Mouse (Mus musculus): ENCODE measurements around the gene Cfap65. TPM values are rescaled to one million over a fixed set of nuclear protein-coding genes. Genes with fewer than 3 reads are reported as not detected.

Gene Cfap65
- polyA plus RNA-seq (2016; fragmentation: Nextera tagmentation; extraction: Ambion mirVana) = 0.24 and 0.55 TPM in 2 replicates

- WGBS = 1% methylated on average over 18 of the region's 18 CpGs
- no peak for ATAC-seq (ENCODE audit: low FRiP score)
Measured at GRCm38 (mm10) chr1:74935402-74935801, at the start of gene Cfap65. TSS of gene Cfap65 (minus strand) at chr1:74935599.

GRCm38 (mm10) chr1:74977001-74977400 lies 41.6 kb upstream of the Cfap65 start:
- no peak for ATAC-seq (ENCODE audit: low FRiP score)
- H3K9ac ChIP-seq = no peak overlapping the region
- no peaks in the 10 kb centered on the region for H3K9me3 ChIP-seq
- no peak overlapping the region for H3K27ac ChIP-seq
- WGBS = 88% methylated on average over 8 of the region's 8 CpGs
- peaks cover 9% of the 10 kb centered on the region for H3K4me1 ChIP-seq
- no peaks in the 10 kb centered on the region for H3K27me3 ChIP-seq
- no peak overlapping the region for H3K4me2 ChIP-seq
- H3K4me3 ChIP-seq (replicated peaks) = no peak overlapping the region
- no peaks in the 10 kb centered on the region for H3K36me3 ChIP-seq (replicated peaks)

More at GRCm38 (mm10) chr1:74935402-74935801, at the start of gene Cfap65:
- Histone ChIP-seq H3K4me2 (peak within 1 kb of the TSS; percentile 57), H3K27ac (no peak within 1 kb of the TSS), H3K4me1 (no peaks in the 10 kb centered on the region), H3K4me3 (replicated peaks) (peak within 1 kb of the TSS; percentile 35), H3K9ac (0 out of 2 replicates have a peak within 1 kb of the TSS, but pooled peaks have one; percentile 9), H3K9me3 (no peaks in the 10 kb centered on the region), H3K27me3 (peaks cover 58% of the 10 kb centered on the region), H3K36me3 (replicated peaks) (no peaks in the 10 kb centered on the region)

GRCm38 (mm10) chr1:74975936-74976335 lies 40.5 kb upstream of the Cfap65 start:
- 95% methylated on average over 1 of the region's 1 CpGs for WGBS
- ATAC-seq (ENCODE audit: low FRiP score) = no peak

GRCm38 (mm10) chr1:74973590-74973989 lies 38.2 kb upstream of the Cfap65 start:
- 85% methylated on average over 6 of the region's 6 CpGs for WGBS
- no peak overlapping the region for H3K27ac ChIP-seq
- no peak overlapping the region for H3K4me2 ChIP-seq
- H3K36me3 ChIP-seq (replicated peaks) = no peaks in the 10 kb centered on the region
- H3K4me1 ChIP-seq = peaks cover 12% of the 10 kb centered on the region
- ATAC-seq (ENCODE audit: low FRiP score) = no peak
- H3K27me3 ChIP-seq = no peaks in the 10 kb centered on the region
- H3K4me3 ChIP-seq (replicated peaks) = no peak overlapping the region
- no peak overlapping the region for H3K9ac ChIP-seq
- no peaks in the 10 kb centered on the region for H3K9me3 ChIP-seq

More at GRCm38 (mm10) chr1:74975936-74976335, 40.5 kb upstream of the Cfap65 start:
- Histone ChIP-seq H3K4me3 (replicated peaks) (no peak overlapping the region), H3K9me3 (no peaks in the 10 kb centered on the region), H3K4me1 (peaks cover 14% of the 10 kb centered on the region), H3K27me3 (no peaks in the 10 kb centered on the region), H3K9ac (no peak overlapping the region), H3K4me2 (no peak overlapping the region), H3K27ac (no peak overlapping the region), H3K36me3 (replicated peaks) (no peaks in the 10 kb centered on the region)

GRCm38 (mm10) chr1:74971353-74972050 lies 36.1 kb upstream of the Cfap65 start:
- WGBS = 63% methylated on average over 4 of the region's 4 CpGs
- no peak overlapping the region for H3K27ac ChIP-seq

DNA sequence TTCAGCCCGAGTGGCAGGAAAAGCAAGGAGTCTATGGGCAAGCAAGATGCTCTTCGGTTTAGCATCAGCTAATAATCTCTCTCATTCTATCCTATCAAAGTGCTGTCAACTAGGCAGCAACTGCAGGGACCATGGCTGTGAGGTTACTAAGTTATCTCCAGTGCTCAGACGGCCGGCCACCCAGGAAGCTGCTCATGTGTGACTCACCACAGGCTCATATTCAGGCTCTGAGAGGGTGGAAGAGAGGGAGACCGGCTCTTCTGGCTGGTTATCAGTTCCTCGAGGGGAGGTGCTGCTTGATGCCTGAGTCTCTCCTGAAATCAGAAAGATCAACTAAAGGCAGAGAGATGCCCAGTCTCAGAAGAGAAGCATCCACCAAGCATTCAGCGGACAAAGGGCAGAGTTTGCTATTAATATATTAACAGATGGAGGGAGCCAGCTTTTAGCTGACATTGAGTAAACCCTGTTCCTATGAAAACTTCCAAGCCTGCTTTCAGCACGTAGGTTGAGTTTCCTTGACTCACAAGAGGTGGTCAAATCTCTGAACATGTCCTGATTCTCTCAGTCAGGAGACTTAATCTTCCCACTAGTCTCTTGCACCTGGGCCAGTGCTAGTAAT lies 32.7 kb upstream of the Cfap65 start:
- no peak overlapping the region for H3K4me2 ChIP-seq
- H3K27me3 ChIP-seq = peaks cover 4% of the 10 kb centered on the region
- no peak overlapping the region for H3K27ac ChIP-seq
- H3K4me1 ChIP-seq = peaks cover 13% of the 10 kb centered on the region; the same call in 1 of the 2 replicates
- WGBS = 82% methylated on average over 8 of the region's 8 CpGs
- H3K4me3 ChIP-seq (replicated peaks) = no peak overlapping the region
- no peaks in the 10 kb centered on the region for H3K9me3 ChIP-seq
- ATAC-seq (ENCODE audit: low FRiP score) = no peak
- no peak overlapping the region for H3K9ac ChIP-seq
- H3K36me3 ChIP-seq (replicated peaks) = no peaks in the 10 kb centered on the region

More at GRCm38 (mm10) chr1:74971353-74972050, 36.1 kb upstream of the Cfap65 start:
- Histone ChIP-seq H3K4me1 (peaks cover 7% of the 10 kb centered on the region; the same call in 1 of the 2 replicates), H3K9ac (no peak overlapping the region), H3K36me3 (replicated peaks) (no peaks in the 10 kb centered on the region), H3K27me3 (no peaks in the 10 kb centered on the region), H3K4me2 (no peak overlapping the region), H3K4me3 (replicated peaks) (no peak overlapping the region), H3K9me3 (no peaks in the 10 kb centered on the region)
- no peak for ATAC-seq (ENCODE audit: low FRiP score)

DNA sequence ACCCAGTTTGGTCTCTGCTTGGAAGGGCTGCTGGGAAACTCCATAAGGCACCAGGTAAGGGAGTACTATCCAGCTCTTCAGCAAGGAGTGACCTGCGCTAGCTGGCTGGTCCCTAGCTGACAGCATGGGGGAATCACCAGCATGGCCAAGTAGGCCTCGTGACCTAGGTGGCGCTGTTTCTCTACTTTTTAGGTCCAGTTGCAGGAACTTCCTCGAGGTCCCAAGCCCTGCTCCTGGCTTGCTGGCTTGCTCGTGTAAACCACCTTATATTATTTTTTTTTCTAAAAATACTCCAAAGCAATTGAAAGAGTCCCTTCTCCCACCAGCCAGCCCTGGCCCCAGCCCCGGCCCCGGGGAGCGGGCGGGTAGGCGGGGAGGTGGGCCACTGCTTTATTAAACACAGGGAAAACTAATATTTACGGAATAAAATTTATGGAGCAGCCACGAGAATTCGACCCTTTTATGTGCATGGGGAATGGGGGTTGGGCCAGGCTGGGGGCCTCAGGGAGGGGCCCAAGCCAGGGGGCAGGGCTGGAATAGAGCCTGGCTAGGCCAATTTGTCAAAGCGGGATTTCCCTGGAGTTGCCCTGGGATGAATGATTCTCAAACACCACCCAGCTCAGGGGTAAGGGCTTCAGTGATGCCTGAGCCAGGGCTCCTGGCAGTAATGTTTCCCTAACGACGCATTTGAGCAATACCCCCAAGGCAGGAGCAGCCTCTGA lies 29.3 kb upstream of the Cfap65 start:
- Histone ChIP-seq H3K9me3 (no peaks in the 10 kb centered on the region), H3K27me3 (peaks cover 12% of the 10 kb centered on the region), H3K4me1 (peaks cover 6% of the 10 kb centered on the region; the same call in 1 of the 2 replicates), H3K4me2 (peak overlapping the region; percentile 47), H3K27ac (no peak overlapping the region), H3K36me3 (replicated peaks) (no peaks in the 10 kb centered on the region), H3K9ac (peak overlapping the region; percentile 22; the same call in 1 of the 2 replicates), H3K4me3 (replicated peaks) (no peak overlapping the region)
- 0 out of 2 replicates have a peak, but pooled peaks have one; percentile 36 for ATAC-seq (ENCODE audit: low FRiP score)
- WGBS = 17% methylated on average over 16 of the region's 16 CpGs

DNA sequence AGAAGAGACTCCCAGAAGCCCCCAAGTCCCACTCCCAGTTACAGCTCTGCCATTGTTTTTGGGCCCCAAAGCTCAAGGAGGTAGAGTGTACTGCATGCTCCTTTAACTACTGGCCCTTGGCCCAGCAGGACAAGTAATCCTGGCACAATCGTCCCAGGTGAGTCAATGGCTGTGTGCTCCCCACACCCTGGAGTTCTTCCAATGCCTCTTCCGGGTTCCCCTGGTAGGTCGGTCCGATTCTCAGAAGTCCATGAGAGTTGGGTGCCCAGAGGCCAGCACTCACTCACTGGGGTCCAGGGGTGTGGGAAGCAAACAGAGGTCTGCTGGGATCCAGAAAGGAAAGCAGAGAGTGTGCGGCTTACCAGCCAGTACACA lies 27.4 kb upstream of the Cfap65 start:
- Histone ChIP-seq H3K4me3 (replicated peaks) (no peak overlapping the region), H3K27ac (no peak overlapping the region), H3K4me2 (no peak overlapping the region), H3K27me3 (peaks cover 19% of the 10 kb centered on the region), H3K36me3 (replicated peaks) (no peaks in the 10 kb centered on the region), H3K9me3 (no peaks in the 10 kb centered on the region), H3K4me1 (peaks cover 6% of the 10 kb centered on the region; the same call in 1 of the 2 replicates), H3K9ac (no peak overlapping the region)
- ATAC-seq (ENCODE audit: low FRiP score) = no peak
- 87% methylated on average over 5 of the region's 5 CpGs for WGBS

DNA sequence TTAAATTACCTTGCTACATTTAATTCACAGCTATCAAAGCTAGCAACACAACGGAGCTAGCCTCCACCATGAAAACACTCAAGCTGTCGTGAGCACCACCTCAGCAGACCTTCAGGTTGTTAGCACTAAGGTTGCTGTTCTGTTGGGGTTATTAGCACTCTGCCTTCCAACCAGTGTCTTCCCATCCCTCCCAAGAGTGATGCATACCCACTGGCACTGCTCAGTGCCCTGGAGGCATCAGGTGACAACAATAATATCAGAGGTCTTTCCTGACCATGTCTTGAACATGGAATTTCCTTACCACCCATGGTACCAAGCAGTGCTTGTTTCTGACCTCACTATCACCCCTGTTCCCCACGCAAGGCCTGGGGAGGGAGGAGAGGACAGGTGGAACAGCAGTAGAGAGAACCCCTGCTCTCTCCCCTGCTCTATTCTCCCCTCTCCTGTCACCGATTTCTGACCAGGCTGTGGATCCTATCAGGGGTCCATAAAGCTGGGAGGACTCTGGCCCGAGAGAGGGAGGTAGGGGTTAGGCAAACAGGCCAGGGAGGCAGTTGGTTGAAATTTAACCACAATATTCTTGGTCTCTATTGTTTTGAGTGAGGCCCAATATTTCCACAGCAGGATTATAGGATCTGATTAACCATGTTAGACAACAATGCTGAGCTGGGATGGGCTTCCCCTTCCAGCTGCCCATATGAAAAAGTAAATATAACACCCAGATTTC lies 26.9 kb upstream of the Cfap65 start:
- Histone ChIP-seq H3K36me3 (replicated peaks) (no peaks in the 10 kb centered on the region), H3K4me1 (peaks cover 6% of the 10 kb centered on the region; the same call in 1 of the 2 replicates), H3K9me3 (no peaks in the 10 kb centered on the region), H3K4me2 (no peak overlapping the region), H3K9ac (no peak overlapping the region), H3K27ac (no peak overlapping the region), H3K4me3 (replicated peaks) (no peak overlapping the region), H3K27me3 (peaks cover 25% of the 10 kb centered on the region)
- ATAC-seq (ENCODE audit: low FRiP score) = no peak
- WGBS = 83% methylated on average over 5 of the region's 5 CpGs

DNA sequence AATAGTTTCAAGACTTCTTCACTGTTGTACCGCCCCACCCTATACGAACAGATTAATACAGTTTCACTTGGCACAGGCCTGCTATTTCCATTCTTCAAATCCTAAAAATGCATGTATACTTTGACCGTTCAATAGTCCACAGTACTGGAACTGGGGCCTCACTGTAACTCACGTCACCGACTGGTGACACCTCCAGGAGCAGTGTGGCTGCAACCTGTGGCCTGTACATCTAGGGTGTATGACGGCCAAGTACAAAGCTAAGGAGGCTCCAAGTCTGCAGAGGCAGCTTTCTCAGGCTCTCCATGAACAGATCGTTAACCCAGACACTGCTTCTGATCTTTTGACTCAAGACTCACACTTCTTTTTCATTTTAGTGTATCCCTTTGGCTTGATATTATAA lies 26.3 kb upstream of the Cfap65 start:
- 90% methylated on average over 7 of the region's 7 CpGs for WGBS

DNA sequence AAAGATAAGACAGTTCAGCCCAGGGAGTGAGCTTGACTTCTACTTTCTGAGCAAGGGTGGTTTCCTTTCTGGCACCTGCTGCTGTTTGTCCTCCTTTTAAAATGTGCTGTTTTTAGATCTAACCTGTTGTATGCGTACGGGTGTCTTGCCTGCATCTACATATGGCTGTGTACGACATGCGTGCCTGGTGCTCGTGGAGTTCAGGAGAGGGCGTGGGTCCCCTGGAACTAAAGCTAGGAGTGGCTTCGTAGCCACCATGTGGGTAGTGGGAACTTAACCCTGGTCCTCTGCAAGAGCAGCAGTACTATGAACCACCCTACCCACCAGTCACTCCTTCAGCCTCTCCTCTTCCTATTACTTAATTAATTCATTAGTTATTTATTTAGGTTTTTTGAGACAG lies 24.7 kb upstream of the Cfap65 start:
- H3K27me3 ChIP-seq = peaks cover 40% of the 10 kb centered on the region
- no peak overlapping the region for H3K27ac ChIP-seq
- H3K9ac ChIP-seq = no peak overlapping the region

More for the DNA sequence above, 26.3 kb upstream of the Cfap65 start:
- H3K36me3 ChIP-seq (replicated peaks) = no peaks in the 10 kb centered on the region
- peaks cover 6% of the 10 kb centered on the region; the same call in 1 of the 2 replicates for H3K4me1 ChIP-seq
- no peaks in the 10 kb centered on the region for H3K9me3 ChIP-seq
- H3K27ac ChIP-seq = no peak overlapping the region
- H3K4me3 ChIP-seq (replicated peaks) = no peak overlapping the region
- H3K9ac ChIP-seq = no peak overlapping the region
- peaks cover 28% of the 10 kb centered on the region for H3K27me3 ChIP-seq
- no peak for ATAC-seq (ENCODE audit: low FRiP score)
- H3K4me2 ChIP-seq = no peak overlapping the region

More for the DNA sequence above, 24.7 kb upstream of the Cfap65 start:
- H3K4me3 ChIP-seq (replicated peaks) = no peak overlapping the region
- ATAC-seq (ENCODE audit: low FRiP score) = no peak
- no peaks in the 10 kb centered on the region for H3K36me3 ChIP-seq (replicated peaks)
- no peaks in the 10 kb centered on the region for H3K9me3 ChIP-seq
- peaks cover 5% of the 10 kb centered on the region; the same call in 1 of the 2 replicates for H3K4me1 ChIP-seq
- 92% methylated on average over 7 of the region's 7 CpGs for WGBS
- no peak overlapping the region for H3K4me2 ChIP-seq

Measured in forebrain, embryonic 12.5 days (tissue).